Mouse (Mus musculus): ENCODE results near the gene Snapc4. TPM values are rescaled to one million over a fixed set of nuclear protein-coding genes. Genes with fewer than 3 reads are reported as not detected.

Snapc4 gene
- polyA plus RNA-seq, 1 experiment: 21.9 TPM

DNA sequence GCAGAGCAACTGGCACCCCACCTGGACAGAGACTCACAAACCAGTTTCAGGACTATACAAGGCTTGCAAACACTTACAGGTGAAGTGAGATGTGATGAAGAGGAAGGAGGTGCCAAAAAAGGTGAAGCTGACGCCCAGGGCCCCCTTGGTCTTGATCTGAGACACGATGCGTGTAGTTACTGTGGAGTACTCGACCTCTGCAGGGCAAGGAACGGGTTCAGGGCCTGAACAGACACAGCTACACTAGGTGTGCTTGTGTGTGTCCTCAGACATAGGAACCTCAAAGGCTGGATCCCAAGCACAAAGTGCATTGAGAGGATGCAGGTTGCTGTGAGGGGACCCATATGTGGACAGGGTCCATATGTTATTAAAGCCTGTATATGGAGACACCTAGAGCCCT is 19.8 kb upstream of the Snapc4 start:
- 84% methylated on average over 5 of the region's 5 CpGs for WGBS
- H3K4me1 ChIP-seq (ENCODE audit: control insufficient read depth, insufficient read depth, low read length): peaks cover 11% of the 10 kb centered on the region; the same call in 1 of the 2 replicates
- no peak overlapping the region for H3K27ac ChIP-seq (ENCODE audit: insufficient read depth, low read depth, low read length)
- DNase-seq: no peak
- H3K36me3 ChIP-seq (ENCODE audit: control insufficient read depth, insufficient read depth, low read length): peaks cover 2% of the 10 kb centered on the region; the same call in 1 of the 2 replicates
- H3K27me3 ChIP-seq (replicated peaks; ENCODE audit: control insufficient read depth, insufficient read depth, low read length): no peaks in the 10 kb centered on the region
- TF ChIP-seq CTCF (conservative IDR thresholded peaks at IDR 0.05; ENCODE audit: insufficient read depth, insufficient read length, low read depth, low read length): no peak
- TF ChIP-seq POLR2A (IDR thresholded peaks at IDR 0.05; ENCODE audit: low read depth, low read length): no peak
- no peak overlapping the region for H3K4me3 ChIP-seq (ENCODE audit: insufficient read depth, low read depth, low read length)

DNA sequence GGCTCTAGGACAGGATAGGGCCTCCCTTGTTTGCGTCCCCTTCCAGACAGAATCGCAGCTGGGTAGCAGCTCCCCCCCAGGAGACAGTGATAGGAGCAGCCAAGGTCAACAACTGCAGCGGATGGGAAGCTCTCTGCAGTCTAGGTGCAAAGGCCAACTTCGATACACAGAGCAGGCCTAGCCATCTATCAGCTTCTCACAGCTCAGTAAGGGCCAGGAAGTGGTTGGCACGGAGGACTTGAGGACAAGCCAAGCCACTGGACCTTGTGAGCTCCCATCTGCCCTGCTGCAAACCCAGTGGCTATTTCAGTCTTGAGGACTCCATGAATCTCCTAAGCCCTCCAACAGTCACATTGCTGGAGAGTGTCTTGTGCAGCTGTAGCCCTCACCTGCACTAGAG is 19.2 kb upstream of the Snapc4 start:
- TF ChIP-seq CTCF (conservative IDR thresholded peaks at IDR 0.05; ENCODE audit: insufficient read depth, insufficient read length, low read depth, low read length) (no peak), POLR2A (IDR thresholded peaks at IDR 0.05; ENCODE audit: low read depth, low read length) (no peak)
- Histone ChIP-seq H3K4me3 (ENCODE audit: insufficient read depth, low read depth, low read length) (no peak overlapping the region), H3K36me3 (ENCODE audit: control insufficient read depth, insufficient read depth, low read length) (peaks cover 2% of the 10 kb centered on the region; the same call in 1 of the 2 replicates), H3K4me1 (ENCODE audit: control insufficient read depth, insufficient read depth, low read length) (peaks cover 11% of the 10 kb centered on the region; the same call in 1 of the 2 replicates), H3K27ac (ENCODE audit: insufficient read depth, low read depth, low read length) (no peak overlapping the region), H3K27me3 (replicated peaks; ENCODE audit: control insufficient read depth, insufficient read depth, low read length) (no peaks in the 10 kb centered on the region)
- 38% methylated on average over 5 of the region's 5 CpGs for WGBS
- DNase-seq: peak; percentile 88

DNA sequence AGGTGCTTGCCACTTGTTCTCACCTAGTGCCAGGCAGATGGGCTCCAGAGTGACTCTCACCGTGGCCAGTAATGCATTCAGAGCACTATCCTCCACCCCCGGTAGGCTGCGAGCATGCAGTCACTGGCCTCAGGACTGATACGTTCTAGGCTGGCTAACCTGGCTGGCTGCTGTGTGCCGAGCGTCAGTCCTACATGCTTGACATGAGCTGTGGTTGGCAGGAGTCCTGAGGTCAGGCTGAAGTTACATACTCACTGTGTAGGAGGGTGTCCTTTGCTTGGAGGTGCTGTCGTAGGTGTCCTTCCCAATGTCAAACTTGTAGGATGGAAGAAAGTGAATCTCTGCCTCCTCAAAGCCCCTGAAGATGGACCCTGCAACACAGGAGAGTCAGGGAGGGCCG is 18.5 kb upstream of the Snapc4 start:
- Histone ChIP-seq H3K4me1 (ENCODE audit: control insufficient read depth, insufficient read depth, low read length) (peaks cover 11% of the 10 kb centered on the region; the same call in 1 of the 2 replicates), H3K4me3 (ENCODE audit: insufficient read depth, low read depth, low read length) (no peak overlapping the region), H3K27me3 (replicated peaks; ENCODE audit: control insufficient read depth, insufficient read depth, low read length) (no peaks in the 10 kb centered on the region), H3K27ac (ENCODE audit: insufficient read depth, low read depth, low read length) (no peak overlapping the region), H3K36me3 (ENCODE audit: control insufficient read depth, insufficient read depth, low read length) (peaks cover 2% of the 10 kb centered on the region; the same call in 1 of the 2 replicates)
- WGBS: 55% methylated on average over 8 of the region's 8 CpGs
- TF ChIP-seq POLR2A (IDR thresholded peaks at IDR 0.05; ENCODE audit: low read depth, low read length) (no peak), CTCF (conservative IDR thresholded peaks at IDR 0.05; ENCODE audit: insufficient read depth, insufficient read length, low read depth, low read length) (no peak)
- DNase-seq: peak; percentile 61

DNA sequence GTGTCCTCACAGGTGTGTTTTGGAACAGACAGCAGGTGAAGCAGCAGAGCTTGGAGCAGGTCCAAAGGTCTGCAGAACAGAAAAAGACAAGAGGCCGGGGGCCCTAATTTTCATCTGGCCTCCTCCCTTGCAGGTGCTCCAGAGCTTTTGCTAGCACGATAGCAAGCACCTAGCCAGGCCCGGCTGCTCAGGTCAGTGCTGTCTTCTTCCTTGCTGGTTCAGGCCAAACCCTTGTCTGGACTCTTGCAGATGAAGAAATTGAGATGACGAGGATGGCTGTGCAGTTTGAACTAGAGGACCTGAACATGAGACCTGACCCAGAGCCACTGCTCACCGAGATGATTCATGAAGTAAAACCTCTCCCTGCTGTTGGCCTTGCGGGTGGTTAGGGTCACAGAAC is 11.2 kb upstream of the Snapc4 start:
- DNase-seq: no peak
- Histone ChIP-seq H3K4me3 (ENCODE audit: insufficient read depth, low read depth, low read length) (no peak overlapping the region), H3K36me3 (ENCODE audit: control insufficient read depth, insufficient read depth, low read length) (peaks cover 1% of the 10 kb centered on the region; the same call in 1 of the 2 replicates), H3K27ac (ENCODE audit: insufficient read depth, low read depth, low read length) (no peak overlapping the region), H3K27me3 (replicated peaks; ENCODE audit: control insufficient read depth, insufficient read depth, low read length) (no peaks in the 10 kb centered on the region), H3K4me1 (ENCODE audit: control insufficient read depth, insufficient read depth, low read length) (peaks cover 9% of the 10 kb centered on the region; the same call in 1 of the 2 replicates)
- WGBS: 81% methylated on average over 6 of the region's 6 CpGs
- TF ChIP-seq CTCF (conservative IDR thresholded peaks at IDR 0.05; ENCODE audit: insufficient read depth, insufficient read length, low read depth, low read length): no peak
- no peak for TF ChIP-seq POLR2A (IDR thresholded peaks at IDR 0.05; ENCODE audit: low read depth, low read length)

DNA sequence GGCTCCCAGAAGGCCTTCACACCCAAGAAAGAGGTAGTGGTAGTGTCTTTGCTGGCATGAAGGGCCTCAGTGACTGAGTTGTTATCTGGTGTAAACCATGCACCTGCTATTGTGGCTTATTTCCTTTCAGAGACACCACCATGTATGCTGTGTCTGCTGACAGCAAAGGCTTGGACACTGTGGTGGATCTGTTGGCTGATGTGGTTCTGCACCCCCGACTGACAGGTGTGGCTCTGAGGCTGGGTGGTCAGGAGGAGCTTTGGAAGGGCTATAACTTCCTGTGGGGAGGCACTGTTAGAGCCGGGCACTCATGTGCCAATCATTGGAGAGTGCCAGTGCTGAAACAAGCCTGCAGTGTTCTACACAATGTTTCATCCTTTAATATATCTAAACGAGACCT is 10.5 kb upstream of the Snapc4 start:
- Histone ChIP-seq H3K27ac (ENCODE audit: insufficient read depth, low read depth, low read length) (no peak overlapping the region), H3K27me3 (replicated peaks; ENCODE audit: control insufficient read depth, insufficient read depth, low read length) (no peaks in the 10 kb centered on the region), H3K4me3 (ENCODE audit: insufficient read depth, low read depth, low read length) (no peak overlapping the region), H3K4me1 (ENCODE audit: control insufficient read depth, insufficient read depth, low read length) (peaks cover 9% of the 10 kb centered on the region; the same call in 1 of the 2 replicates), H3K36me3 (ENCODE audit: control insufficient read depth, insufficient read depth, low read length) (peaks cover 2% of the 10 kb centered on the region; the same call in 1 of the 2 replicates)
- no peak for DNase-seq
- TF ChIP-seq CTCF (conservative IDR thresholded peaks at IDR 0.05; ENCODE audit: insufficient read depth, insufficient read length, low read depth, low read length) (no peak), POLR2A (IDR thresholded peaks at IDR 0.05; ENCODE audit: low read depth, low read length) (no peak)
- 78% methylated on average over 3 of the region's 3 CpGs for WGBS

DNA sequence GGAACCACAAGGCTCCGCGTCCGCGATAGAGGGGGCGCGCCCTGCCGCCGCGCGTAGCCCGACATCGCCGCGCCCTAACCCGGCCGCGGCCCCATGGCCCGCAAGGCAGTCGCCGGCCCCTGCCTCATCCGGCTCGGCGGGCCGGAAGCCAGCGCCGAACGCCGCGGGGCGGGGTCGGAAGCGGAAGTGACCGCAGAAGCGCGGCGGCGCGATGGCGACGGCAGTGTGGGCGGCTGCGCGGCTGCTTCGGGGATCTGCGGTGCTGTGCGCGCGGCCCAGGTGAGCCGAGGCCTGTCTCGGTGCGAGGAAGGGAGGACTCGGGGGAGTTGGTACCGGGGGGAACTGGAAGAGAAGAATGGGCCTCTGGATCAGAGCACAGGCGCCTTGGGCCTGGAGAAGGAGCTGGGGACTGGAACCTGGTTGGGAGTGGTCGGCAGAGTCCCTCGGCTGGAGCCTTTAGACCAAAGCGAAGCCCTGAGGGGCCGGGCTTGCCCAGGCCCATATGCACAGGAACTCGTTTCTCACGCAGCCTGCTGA is 8.8 kb upstream of the Snapc4 start, which contains the start of the genes Entr1 and Pmpca:
TSS of gene Entr1 (minus strand) at position 163 of the 537 bp plus-strand sequence.
TSS of gene Pmpca (plus strand) at position 186 of the 537 bp plus-strand sequence.
- DNase-seq: peak; percentile 88

DNA sequence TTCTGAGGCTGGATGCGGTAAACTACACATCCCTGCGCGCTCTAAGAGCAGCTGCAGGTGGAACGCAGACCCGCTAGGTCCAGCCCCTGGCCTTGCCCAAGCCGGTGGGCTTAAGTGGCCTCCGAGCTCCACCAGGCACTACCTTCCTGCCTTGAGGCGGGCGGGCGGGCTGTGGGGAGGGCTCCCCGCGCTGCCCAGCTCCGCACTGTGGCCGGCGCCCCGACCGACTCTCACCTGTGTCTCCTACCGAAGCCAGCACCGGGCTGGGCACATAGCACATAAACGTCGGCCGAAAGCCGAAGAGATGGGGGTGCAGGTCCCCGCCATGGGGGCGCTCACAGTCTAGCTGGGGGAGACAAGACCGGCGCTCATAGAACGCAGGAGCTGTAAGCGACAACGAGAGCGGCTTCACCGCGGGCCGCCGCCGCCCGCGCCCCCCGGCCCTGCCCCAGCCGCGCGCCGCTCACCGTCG is 8.3 kb upstream of the Snapc4 start:
- Histone ChIP-seq H3K27me3 (replicated peaks; ENCODE audit: control insufficient read depth, insufficient read depth, low read length) (no peaks in the 10 kb centered on the region), H3K4me3 (ENCODE audit: insufficient read depth, low read depth, low read length) (peak overlapping the region; percentile 78), H3K36me3 (ENCODE audit: control insufficient read depth, insufficient read depth, low read length) (peaks cover 5% of the 10 kb centered on the region), H3K4me1 (ENCODE audit: control insufficient read depth, insufficient read depth, low read length) (peaks cover 9% of the 10 kb centered on the region; the same call in 1 of the 2 replicates), H3K27ac (ENCODE audit: insufficient read depth, low read depth, low read length) (peak overlapping the region; percentile 43)
- TF ChIP-seq POLR2A (IDR thresholded peaks at IDR 0.05; ENCODE audit: low read depth, low read length) (no peak), CTCF (conservative IDR thresholded peaks at IDR 0.05; ENCODE audit: insufficient read depth, insufficient read length, low read depth, low read length) (no peak)
- WGBS: under 1% methylated on average over 45 of the region's 45 CpGs
- DNase-seq: no peak

More for the DNA sequence above, 8.8 kb upstream of the Snapc4 start, which contains the start of the genes Entr1 and Pmpca:
- H3K4me1 ChIP-seq (ENCODE audit: control insufficient read depth, insufficient read depth, low read length): peaks cover 9% of the 10 kb centered on the region; the same call in 1 of the 2 replicates
- peak within 1 kb of the TSS; percentile 78 for H3K4me3 ChIP-seq (ENCODE audit: insufficient read depth, low read depth, low read length)
- peak within 1 kb of the TSS; percentile 43 for H3K27ac ChIP-seq (ENCODE audit: insufficient read depth, low read depth, low read length)
- TF ChIP-seq POLR2A (IDR thresholded peaks at IDR 0.05; ENCODE audit: low read depth, low read length) (peak; percentile 20), CTCF (conservative IDR thresholded peaks at IDR 0.05; ENCODE audit: insufficient read depth, insufficient read length, low read depth, low read length) (no peak)
- 1% methylated on average over 58 of the region's 60 CpGs for WGBS
- H3K36me3 ChIP-seq (ENCODE audit: control insufficient read depth, insufficient read depth, low read length): peaks cover 5% of the 10 kb centered on the region
- no peaks in the 10 kb centered on the region for H3K27me3 ChIP-seq (replicated peaks; ENCODE audit: control insufficient read depth, insufficient read depth, low read length)
